Mouse (Mus musculus): Measurements from ENCODE around the gene Sepsecs.

Gene Sepsecs

DNA sequence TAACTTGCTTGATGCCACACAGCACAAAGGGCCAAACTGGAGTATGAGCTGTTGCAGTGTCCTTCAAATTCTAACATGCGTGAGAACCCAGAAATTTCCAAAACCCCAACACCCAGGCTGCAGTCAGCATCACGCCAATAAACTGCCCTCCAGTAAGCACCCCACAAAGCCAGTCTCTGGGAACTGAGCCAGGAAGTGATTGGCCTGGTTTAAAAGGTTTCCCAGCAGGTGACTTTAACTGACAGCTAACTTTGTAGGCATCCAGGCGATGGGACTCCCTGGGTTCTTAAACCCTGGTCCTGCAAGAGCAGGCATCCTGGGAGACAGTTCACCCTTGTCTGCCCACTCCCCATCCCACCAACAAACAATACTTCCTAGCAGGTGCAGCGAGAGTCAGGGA is 59.2 kb downstream of the Sepsecs start:
- no peak for DNase-seq (ENCODE audit: low read depth, low spot score)

DNA sequence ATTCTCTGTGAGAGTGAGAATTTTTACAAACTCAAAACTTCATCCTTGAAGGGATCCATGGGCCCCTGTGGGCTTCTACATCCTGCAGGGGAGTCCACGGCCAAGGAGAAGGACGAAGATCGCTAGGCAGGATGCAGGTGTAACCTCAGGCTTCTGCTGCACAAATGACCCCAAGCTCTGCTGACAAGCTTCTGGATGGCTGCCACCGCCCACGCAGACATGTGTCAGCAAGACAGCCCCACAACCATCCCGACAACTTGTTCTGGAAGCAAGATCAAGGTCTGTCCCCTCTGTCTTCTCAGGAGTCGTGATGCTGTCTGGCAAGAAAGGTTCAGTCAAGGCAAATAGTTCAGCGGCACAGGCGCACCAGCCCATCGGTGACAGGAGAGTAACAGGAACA is 59.8 kb downstream of the Sepsecs start:
- no peak for DNase-seq (ENCODE audit: low read depth, low spot score)

DNA sequence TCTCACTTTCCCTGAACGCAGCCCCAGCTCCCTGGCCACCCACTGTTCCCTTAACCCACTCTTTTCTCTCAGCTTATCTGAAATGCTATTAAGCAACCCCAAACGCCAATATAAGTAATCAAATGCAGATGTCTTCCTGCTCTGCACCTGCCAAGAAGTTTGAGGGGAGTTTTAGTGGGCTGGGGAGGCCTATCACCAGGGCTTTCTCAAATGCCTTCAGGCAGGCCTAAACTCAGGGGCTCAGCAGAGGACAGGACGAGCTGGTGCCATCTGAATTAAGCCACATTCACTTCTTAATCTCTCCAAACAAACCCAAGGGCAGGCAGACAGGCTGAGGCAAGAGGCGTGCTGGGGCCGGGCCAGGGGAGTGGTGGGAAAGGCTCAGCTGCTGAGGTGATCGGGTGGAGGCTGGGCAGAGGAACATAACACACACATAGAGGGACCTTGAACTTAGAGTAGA is 64.9 kb downstream of the Sepsecs start:
- DNase-seq (ENCODE audit: low read depth, low spot score): no peak

DNA sequence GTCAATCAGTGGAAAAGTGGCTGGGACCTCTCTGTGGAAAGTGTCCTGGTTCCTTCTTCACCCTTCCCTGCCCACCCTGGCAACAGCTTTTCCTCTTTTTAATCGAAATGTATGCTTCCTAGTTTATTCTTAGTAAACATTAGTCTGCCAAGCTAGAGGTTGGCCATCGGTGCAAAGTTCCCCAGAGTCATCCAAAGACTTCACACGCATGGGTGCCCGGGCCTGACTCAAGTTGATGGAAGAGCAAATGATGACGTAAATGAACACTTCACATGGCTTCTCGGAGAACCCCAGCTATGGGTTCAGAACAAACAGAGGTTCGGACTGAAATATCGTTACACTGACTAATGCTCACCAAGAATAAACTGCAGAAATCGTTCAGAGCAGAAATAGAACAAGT is 78.9 kb downstream of the Sepsecs start:
- DNase-seq (ENCODE audit: low read depth, low spot score): no peak

All from embryo, embryonic 11.5 days (tissue).